Mouse (Mus musculus): ENCODE data around the gene Rhog.

- TF ChIP-seq CTCF (IDR thresholded peaks at IDR 0.05; ENCODE audit: control insufficient read depth, insufficient read depth, low read length), result no peak
- TF ChIP-seq POLR2A (IDR thresholded peaks at IDR 0.05; ENCODE audit: borderline replicate concordance, control insufficient read depth, low read depth, low read length), result no peak
These were observed 27.7 kb downstream of the Rhog start for GRCm38 (mm10) chr7:102228049-102228670.
